Mouse (Mus musculus) lung, adult 2 months (tissue): ENCODE results near the gene Odf2.

Experiments
- CTCF ChIP-seq: fragments of 200-500 bp; IDR thresholded peaks from 2 replicates; pipeline ENCODE4 v1.5.1; 2011; ENCODE audit warnings: mild to moderate bottlenecking, low read length, control low read depth; ENCODE audit not compliant: insufficient read depth
- POLR2A ChIP-seq: fragments of 200-500 bp; IDR thresholded peaks from 2 replicates; pipeline ENCODE4 v1.6.1; 2011; ENCODE audit warnings: low read depth, mild to moderate bottlenecking, control low read depth, low read length, borderline replicate concordance; ENCODE audit errors: extremely low read depth

DNA sequence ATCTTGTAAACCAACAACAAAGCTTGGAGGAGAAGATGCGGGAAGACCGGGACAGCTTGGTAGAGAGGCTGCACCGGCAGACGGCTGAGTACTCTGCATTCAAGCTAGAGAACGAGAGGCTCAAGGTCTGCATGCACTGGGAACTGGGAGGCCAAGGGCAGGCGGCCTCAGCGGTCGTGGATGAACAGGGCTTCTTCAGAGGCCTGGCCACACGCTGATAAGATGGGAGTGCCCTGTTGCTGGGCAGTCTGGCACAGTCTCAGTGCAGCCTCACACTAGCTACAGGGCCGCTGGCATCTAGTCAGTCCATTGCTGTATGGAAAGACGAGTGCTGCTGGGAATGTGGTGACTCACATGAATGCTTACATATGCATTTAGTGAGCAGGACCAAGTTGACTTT, 28.6 kb downstream of the Odf2 start:
- no peak for TF ChIP-seq CTCF
- no peak for TF ChIP-seq POLR2A
